Mouse (Mus musculus) megakaryocyte, embryonic 14.5 days (primary cell): ENCODE data around the gene Hsf5.

ENCODE experiments used
- FLI1 ChIP-seq: IDR thresholded peaks from 2 replicates; pipeline ENCODE4 v1.6.1; 2012; ENCODE audit warnings: low read length, inconsistent platforms, mixed read lengths
- GATA1 ChIP-seq: IDR thresholded peaks from 3 replicates; pipeline ENCODE4 v1.6.1; 2012; ENCODE audit warnings: mixed read lengths, low read length, inconsistent platforms, borderline replicate concordance

DNA sequence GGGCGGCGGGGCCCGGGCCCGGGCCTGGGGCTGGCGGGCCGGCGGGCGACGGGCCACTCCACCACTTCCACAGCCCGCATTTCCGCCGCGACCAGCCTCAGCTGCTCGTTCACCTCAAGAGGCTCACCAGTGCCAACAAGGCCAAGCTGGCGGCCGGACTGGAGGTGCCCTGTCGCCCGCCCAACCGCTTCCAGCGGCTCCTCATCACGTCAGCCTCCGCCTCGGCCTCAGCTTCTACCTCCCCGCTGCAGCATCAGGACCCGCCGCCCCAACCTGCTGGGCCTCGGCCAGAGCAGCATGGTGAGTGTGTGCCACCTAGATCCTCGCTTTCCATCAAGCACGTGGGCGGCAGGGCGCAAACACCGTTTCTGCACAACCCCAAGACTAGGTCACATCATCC lies 642 bp downstream of the Hsf5 start:
- TF ChIP-seq GATA1 (no peak), FLI1 (no peak)
